ENCODE assay signal across 13 mouse cellular contexts in genomic region chr6:83599636-83600174, GRCm38 (mm10). TPM values are rescaled to one million over a fixed set of nuclear protein-coding genes. Genes with fewer than 3 reads are reported as not detected.
DNase-seq lines count a peak whose midpoint lies in the region; ATAC-seq and TF ChIP-seq lines count a peak whose summit lies in the region.
"Had no signal": no experiment of that assay in that cellular context is flagged by ENCODE, and none has a peak within 500 bp of the region (broad histone marks: within the 10 kb centered on the region; RNA-seq: fewer than 3 reads in every experiment).

No protein-coding gene starts in this region.

- H3K9ac ChIP-seq in forebrain, postnatal 0 days, result no peak overlapping the region
- H3K9ac ChIP-seq in liver, embryonic 11.5 days (ENCODE audit: low read depth, low read length), result no peak overlapping the region
- no peak overlapping the region for H3K9ac ChIP-seq in neural tube, embryonic 13.5 days
- H3K9ac ChIP-seq in kidney, embryonic 16.5 days (replicated peaks; ENCODE audit: low read length), result no peak overlapping the region

- no peak for ATAC-seq in forebrain, postnatal 0 days
- no peak for ATAC-seq in liver, embryonic 11.5 days (replicated peaks; ENCODE audit: low FRiP score)
- no peak for ATAC-seq in neural tube, embryonic 13.5 days (ENCODE audit: low read depth)
- ATAC-seq in kidney, embryonic 16.5 days (ENCODE audit: low FRiP score, low TSS enrichment), result no peak

- no peak overlapping the region for H3K27ac ChIP-seq in forebrain, embryonic 10.5 days
- H3K27ac ChIP-seq in forebrain, postnatal 0 days (ENCODE audit: low read depth, low read length), result no peak overlapping the region
- no peak overlapping the region for H3K27ac ChIP-seq in liver, embryonic 11.5 days (ENCODE audit: low read depth, low read length)
- H3K27ac ChIP-seq in neural tube, embryonic 13.5 days (replicated peaks), result no peak overlapping the region
- H3K27ac ChIP-seq in kidney, embryonic 16.5 days (ENCODE audit: low read length), result no peak overlapping the region

- no peaks in the 10 kb centered on the region for H3K9me3 ChIP-seq in forebrain, embryonic 10.5 days
- H3K9me3 ChIP-seq in forebrain, postnatal 0 days (ENCODE audit: low read length), result no peaks in the 10 kb centered on the region
- no peaks in the 10 kb centered on the region for H3K9me3 ChIP-seq in liver, embryonic 11.5 days (ENCODE audit: control insufficient read depth, low read length)
- H3K9me3 ChIP-seq in neural tube, embryonic 13.5 days, result no peaks in the 10 kb centered on the region
- no peaks in the 10 kb centered on the region for H3K9me3 ChIP-seq in kidney, embryonic 16.5 days (ENCODE audit: low read length)

- H3K27me3 ChIP-seq in forebrain, embryonic 10.5 days (ENCODE audit: poor library complexity, severe bottlenecking), result peaks cover 9% of the 10 kb centered on the region
- no peaks in the 10 kb centered on the region for H3K27me3 ChIP-seq in forebrain, postnatal 0 days (ENCODE audit: insufficient read depth, low read length)
- no peaks in the 10 kb centered on the region for H3K27me3 ChIP-seq in liver, embryonic 11.5 days (replicated peaks; ENCODE audit: control insufficient read depth, insufficient read depth, low read length)
- no peaks in the 10 kb centered on the region for H3K27me3 ChIP-seq in neural tube, embryonic 13.5 days
- peaks cover 7% of the 10 kb centered on the region for H3K27me3 ChIP-seq in kidney, embryonic 16.5 days (ENCODE audit: insufficient read depth, low read length)

- peaks cover 6% of the 10 kb centered on the region for H3K4me1 ChIP-seq in forebrain, embryonic 10.5 days
- no peaks in the 10 kb centered on the region for H3K4me1 ChIP-seq in forebrain, postnatal 0 days (ENCODE audit: insufficient read depth)
- H3K4me1 ChIP-seq in liver, embryonic 11.5 days (replicated peaks; ENCODE audit: control insufficient read depth, insufficient read depth, low read length), result no peaks in the 10 kb centered on the region
- H3K4me1 ChIP-seq in neural tube, embryonic 13.5 days (replicated peaks), result no peaks in the 10 kb centered on the region
- no peaks in the 10 kb centered on the region for H3K4me1 ChIP-seq in kidney, embryonic 16.5 days (ENCODE audit: insufficient read depth, low read length)

- 80% methylated on average over 6 of the region's 6 CpGs for WGBS in forebrain, embryonic 10.5 days
- 86% methylated on average over 6 of the region's 6 CpGs for WGBS in forebrain, postnatal 0 days
- 42% methylated on average over 6 of the region's 6 CpGs for WGBS in liver, embryonic 11.5 days
- 85% methylated on average over 6 of the region's 6 CpGs for WGBS in neural tube, embryonic 13.5 days
- 71% methylated on average over 6 of the region's 6 CpGs for WGBS in kidney, embryonic 16.5 days

- DNase-seq in forebrain, embryonic 10.5 days (ENCODE audit: extremely low spot score, low spot score), result no peak
- no peak for DNase-seq in forebrain, postnatal 0 days
- no peak for DNase-seq in liver, embryonic 11.5 days (ENCODE audit: low spot score)
- DNase-seq in liver, result no peak
- DNase-seq in heart, postnatal 10 days, result peak; percentile 60 to 62
- DNase-seq in frontal cortex, postnatal 25 days (ENCODE audit: low spot score in 2 of 2), result no peak
- DNase-seq: adrenal gland, postnatal 14 days; kidney, postnatal 36 days; left cerebral cortex, postnatal 4 days had no signal

- H3K4me3 ChIP-seq in forebrain, embryonic 10.5 days, result peak overlapping the region; percentile 47; the same call in 1 of the 2 replicates
- H3K4me3 ChIP-seq in forebrain, postnatal 0 days (ENCODE audit: low read depth, low read length), result no peak overlapping the region
- H3K4me3 ChIP-seq in liver, embryonic 11.5 days (ENCODE audit: low read depth, low read length), result no peak overlapping the region
- no peak overlapping the region for H3K4me3 ChIP-seq in neural tube, embryonic 13.5 days
- no peak overlapping the region for H3K4me3 ChIP-seq in kidney, embryonic 16.5 days (ENCODE audit: low read length)

- H3K36me3 ChIP-seq in forebrain, embryonic 10.5 days (replicated peaks), result no peaks in the 10 kb centered on the region
- H3K36me3 ChIP-seq in forebrain, postnatal 0 days (ENCODE audit: insufficient read depth), result no peaks in the 10 kb centered on the region
- H3K36me3 ChIP-seq in liver, embryonic 11.5 days (ENCODE audit: control insufficient read depth, insufficient read depth, low read length), result no peaks in the 10 kb centered on the region
- no peaks in the 10 kb centered on the region for H3K36me3 ChIP-seq in neural tube, embryonic 13.5 days
- no peaks in the 10 kb centered on the region for H3K36me3 ChIP-seq in kidney, embryonic 16.5 days (ENCODE audit: insufficient read depth, low read length)

- intact Hi-C loops in heart, postnatal 10 days (cut with DNase I), result loop anchor here (2.0 kb wide), 1 partner anchor 17 kb away; no protein-coding TSS in a partner anchor

- H3K4me2 ChIP-seq in forebrain, postnatal 0 days (ENCODE audit: low read depth), result no peak overlapping the region
- peak overlapping the region; percentile 70 for H3K4me2 ChIP-seq in liver, embryonic 11.5 days
- H3K4me2 ChIP-seq in neural tube, embryonic 13.5 days, result peak overlapping the region; percentile 56; the same call in 1 of the 2 replicates
- no peak overlapping the region for H3K4me2 ChIP-seq in kidney, embryonic 16.5 days (replicated peaks; ENCODE audit: low read depth, low read length)

- no peak for TF ChIP-seq CTCF in forebrain, postnatal 0 days (IDR thresholded peaks at IDR 0.05; ENCODE audit: low read depth)

RNA-seq across cellular contexts. Expression of gene Stambp, which starts 27.2 kb away (rescaled TPM):
- 12.7 and 13.9 TPM in 2 replicates for polyA plus RNA-seq in forebrain, embryonic 10.5 days (2016; fragmentation: Nextera tagmentation; extraction: Ambion mirVana)
- total RNA-seq in forebrain, postnatal 0 days (2014; rRNA removed), result 11.2 and 13.9 TPM in 2 replicates
- 64.7 and 72.3 TPM in 2 replicates for polyA plus RNA-seq in forebrain, postnatal 0 days (2015; fragmentation: Nextera tagmentation; extraction: Ambion mirVana)
- polyA plus RNA-seq in liver, embryonic 11.5 days (2014; fragmentation: Nextera tagmentation; extraction: Ambion mirVana), result 21.2 TPM in 2 replicates
- total RNA-seq in heart, postnatal 10 days (2021), result 10 to 100 TPM; 15.0 to 17.1 TPM
- polyA plus RNA-seq in neural tube, embryonic 13.5 days (2015; fragmentation: Nextera tagmentation; extraction: Ambion mirVana), result 46.4 and 49.3 TPM in 2 replicates
- polyA plus RNA-seq in kidney, embryonic 16.5 days (2015; fragmentation: Nextera tagmentation; extraction: Ambion mirVana), result 28.5 and 29.4 TPM in 2 replicates

RNA-seq across cellular contexts. Expression of gene Clec4f, which starts 56.3 kb away (rescaled TPM):
- not detected in 2 replicates for polyA plus RNA-seq in forebrain, embryonic 10.5 days (2016; fragmentation: Nextera tagmentation; extraction: Ambion mirVana)
- total RNA-seq in forebrain, postnatal 0 days (2014; rRNA removed), result not detected in 2 replicates
- 0.28 TPM in 1 of 2 replicates, not detected in the other for polyA plus RNA-seq in forebrain, postnatal 0 days (2015; fragmentation: Nextera tagmentation; extraction: Ambion mirVana)
- polyA plus RNA-seq in liver, embryonic 11.5 days (2014; fragmentation: Nextera tagmentation; extraction: Ambion mirVana), result 1.0 and 1.3 TPM in 2 replicates
- not detected for total RNA-seq in heart, postnatal 10 days (2021)
- not detected in 2 replicates for polyA plus RNA-seq in neural tube, embryonic 13.5 days (2015; fragmentation: Nextera tagmentation; extraction: Ambion mirVana)
- 0.07 TPM in 1 of 2 replicates, not detected in the other for polyA plus RNA-seq in kidney, embryonic 16.5 days (2015; fragmentation: Nextera tagmentation; extraction: Ambion mirVana)
- total RNA-seq: heart, postnatal 36 days; MEL had no signal

Comparison
In these comparisons a context has a peak if more than half of its experiments do, and no peak if none do; other contexts are left out.
1. DNase-seq: peak in heart, postnatal 10 days (2 of 2); none in forebrain, embryonic 10.5 days (single experiment), forebrain, postnatal 0 days (single experiment), liver, embryonic 11.5 days (single experiment), liver (single experiment) and frontal cortex, postnatal 25 days (0 of 2).
2. H3K4me2 ChIP-seq: peak in liver, embryonic 11.5 days (single experiment) and neural tube, embryonic 13.5 days (single experiment); none in forebrain, postnatal 0 days (single experiment) and kidney, embryonic 16.5 days (single experiment).